Mouse (Mus musculus) forebrain, embryonic 14.5 days (tissue): ENCODE data around the gene Foxe1. TPM values are rescaled to one million over a fixed set of nuclear protein-coding genes. Genes with fewer than 3 reads are reported as not detected.
A peak's percentile ranks its signal among the peaks of the same experiment; 100 is the strongest.

ENCODE experiments used
- ATAC-seq: fragments of 200-750 bp; cut with Nextera tagmentation; 2 replicates; pipeline ENCODE4 v1.8.0; 2017; ENCODE audit warnings: mild to moderate bottlenecking, moderate library complexity
- DNase-seq: peaks from one replicate; pipeline ENCODE4 v3.0.0-alpha.2; 2015; ENCODE audit warnings: low spot score
- H3K27ac ChIP-seq: fragments of 300-500 bp; sonication (generic); 2 replicates; pipeline ENCODE4 v1.5.1; 2014; ENCODE audit warnings: low read depth, mild to moderate bottlenecking, control low read depth, low read length, moderate library complexity
- H3K27me3 ChIP-seq: fragments of 300-500 bp; sonication (generic); replicated peaks from 2 replicates; pipeline ENCODE4 v1.6.1; 2014; ENCODE audit warnings: low read length, control low read depth, mixed read lengths; ENCODE audit not compliant: control insufficient read depth, insufficient read depth
- H3K36me3 ChIP-seq: fragments of 300-500 bp; sonication (generic); 2 replicates; pipeline ENCODE4 v1.6.1; 2014; ENCODE audit warnings: low read length, control low read depth; ENCODE audit not compliant: control insufficient read depth, insufficient read depth
- H3K4me1 ChIP-seq: fragments of 300-500 bp; sonication (generic); 2 replicates; pipeline ENCODE4 v1.6.1; 2014; ENCODE audit warnings: antibody characterized with exemption, low read length, control low read depth; ENCODE audit not compliant: control insufficient read depth, insufficient read depth
- H3K4me2 ChIP-seq: fragments of 300-500 bp; sonication (generic); 2 replicates; pipeline ENCODE4 v1.6.1; 2014; ENCODE audit warnings: mild to moderate bottlenecking, control low read depth, low read length
- H3K4me3 ChIP-seq: fragments of 300-500 bp; sonication (generic); 2 replicates; pipeline ENCODE4 v1.5.1; 2014; ENCODE audit warnings: low read depth, low read length, control low read depth
- H3K9ac ChIP-seq: fragments of 300-500 bp; sonication (generic); 2 replicates; pipeline ENCODE4 v1.6.1; 2014; ENCODE audit warnings: mild to moderate bottlenecking, low read length, control low read depth, moderate library complexity
- H3K9me3 ChIP-seq: fragments of 300-500 bp; sonication (generic); replicated peaks from 2 replicates; pipeline ENCODE4 v1.6.1; 2016; ENCODE audit warnings: low read length, control low read depth, mixed read lengths; ENCODE audit not compliant: control insufficient read depth
- WGBS: fragments of 180-500 bp; shearing (Covaris S2); extraction: QIAGEN DNeasy Blood & Tissue Kit; methylation state at CpG from one replicate; pipeline ENCODE4 v1.1.7; 2014; 5-methylcytosine and 5-hydroxymethylcytosine counted together
- polyA plus RNA-seq: library from polyadenylated mRNA; unstranded; fragments of >200 nt; fragmentation: Nextera tagmentation; extraction: Ambion mirVana; gene quantifications from 2 replicates; pipeline ENCODE4 v1.2.1, GENCODE M21; 2014

Gene Foxe1
- not detected in 2 replicates for polyA plus RNA-seq

GRCm38 (mm10) chr4:46343596-46344260, at the start of gene Foxe1:
Gene Foxe1 (plus strand): TSS chr4:46343609.
- Histone ChIP-seq H3K27me3 (peaks cover 90% of the 10 kb centered on the region), H3K9me3 (no peaks in the 10 kb centered on the region), H3K36me3 (no peaks in the 10 kb centered on the region), H3K27ac (no peak within 1 kb of the TSS), H3K9ac (no peak within 1 kb of the TSS), H3K4me2 (peak within 1 kb of the TSS; percentile 46), H3K4me1 (no peaks in the 10 kb centered on the region), H3K4me3 (peak within 1 kb of the TSS; percentile 30)
- no peak for DNase-seq
- WGBS: under 1% methylated on average over 70 of the region's 70 CpGs
- no peak for ATAC-seq

DNA sequence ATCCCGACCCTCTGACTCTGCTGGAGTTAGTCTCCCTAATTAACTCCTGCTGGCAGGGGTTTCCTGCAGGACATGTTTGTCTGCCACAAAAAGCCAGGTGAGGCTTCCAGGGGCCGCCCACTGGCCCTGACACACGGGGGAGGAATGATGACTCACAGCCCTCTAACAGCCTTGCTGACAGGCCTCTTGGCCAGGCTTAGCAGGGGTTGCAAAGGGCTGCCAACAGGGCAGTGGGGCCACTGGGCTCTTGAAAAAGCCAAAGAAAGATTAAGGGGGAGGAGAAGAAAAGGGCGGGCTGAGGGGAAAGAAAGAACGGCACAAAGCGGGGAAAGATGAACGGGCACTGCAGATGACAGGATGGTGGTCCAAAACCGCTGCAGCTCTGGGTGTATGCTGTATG, 39.3 kb upstream of the Foxe1 start:
- no peak overlapping the region for H3K27ac ChIP-seq
- 2% methylated on average over 8 of the region's 8 CpGs for WGBS
- ATAC-seq (peak; percentile 16; the same call in 1 of the 2 replicates), DNase-seq (peak; percentile 19)
- peaks cover 3% of the 10 kb centered on the region; the same call in 1 of the 2 replicates for H3K27me3 ChIP-seq
- H3K9ac ChIP-seq: peak overlapping the region; percentile 35
- no peaks in the 10 kb centered on the region for H3K9me3 ChIP-seq
- H3K36me3 ChIP-seq: no peaks in the 10 kb centered on the region
- H3K4me1 ChIP-seq: peaks cover 6% of the 10 kb centered on the region
- H3K4me2 ChIP-seq: peak overlapping the region; percentile 74
- peak overlapping the region; percentile 70; the same call in 1 of the 2 replicates for H3K4me3 ChIP-seq

DNA sequence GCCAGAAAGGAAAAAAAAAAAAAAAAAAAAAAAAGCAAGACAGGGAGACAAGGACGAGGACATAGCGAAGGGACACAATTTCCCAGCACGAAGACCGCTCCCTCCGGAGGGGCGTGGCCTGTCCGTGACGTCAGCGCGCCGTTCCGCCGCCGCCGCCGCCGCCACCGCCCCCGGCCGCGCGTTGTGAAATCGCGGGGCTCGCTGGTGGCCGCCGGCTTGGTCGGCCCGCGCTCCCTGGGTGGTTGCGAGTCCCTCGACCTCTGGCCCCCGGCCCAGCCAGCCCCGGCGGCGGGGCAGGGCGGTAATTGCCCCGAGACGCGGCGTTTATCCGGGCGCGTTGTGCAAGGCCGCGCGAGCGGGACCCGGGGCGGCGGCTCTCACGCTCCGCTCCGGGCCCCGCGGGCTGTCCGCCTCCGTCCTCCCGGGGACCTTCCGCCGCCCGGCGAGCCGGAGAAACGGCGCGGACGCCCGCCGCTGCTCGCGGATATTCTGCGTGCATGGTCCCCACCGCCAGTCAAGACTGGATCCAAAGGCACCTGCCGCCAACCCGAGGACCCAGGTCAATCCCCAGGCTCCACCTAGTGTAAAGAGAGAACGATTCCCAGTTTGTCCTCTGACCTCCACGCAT, 38.5 kb upstream of the Foxe1 start:
- under 1% methylated on average over 66 of the region's 78 CpGs for WGBS
- Histone ChIP-seq H3K4me1 (peaks cover 6% of the 10 kb centered on the region), H3K4me2 (peak overlapping the region; percentile 74), H3K27ac (peak overlapping the region; percentile 65; the same call in 1 of the 2 replicates), H3K9ac (peak overlapping the region; percentile 87), H3K27me3 (peaks cover 6% of the 10 kb centered on the region; the same call in 1 of the 2 replicates), H3K4me3 (peak overlapping the region; percentile 70), H3K9me3 (no peaks in the 10 kb centered on the region), H3K36me3 (no peaks in the 10 kb centered on the region)
- ATAC-seq: peak; percentile 92
- DNase-seq: peak; percentile 79

DNA sequence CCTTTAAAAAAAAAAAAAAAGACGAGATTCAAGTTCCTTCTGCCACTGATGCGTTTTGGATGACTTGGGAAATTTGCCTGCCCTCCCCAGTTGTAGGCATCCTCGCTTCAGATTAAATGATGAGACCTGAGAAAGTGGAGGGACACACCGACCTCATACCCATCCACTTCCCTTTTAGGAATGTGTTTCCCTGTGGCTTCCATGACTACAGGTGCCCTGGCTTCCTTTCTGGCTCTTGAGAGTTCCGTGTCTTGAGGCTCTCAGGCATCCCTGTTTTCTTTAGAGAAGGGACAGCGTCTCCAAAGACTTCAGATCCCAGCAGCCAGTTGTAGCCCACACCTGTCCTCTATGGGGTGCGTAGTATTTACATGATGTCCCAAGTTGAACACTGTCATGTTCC, 38.0 kb upstream of the Foxe1 start:
- peak overlapping the region; percentile 74 for H3K4me2 ChIP-seq
- 15% methylated on average over 7 of the region's 7 CpGs for WGBS
- peaks cover 6% of the 10 kb centered on the region; the same call in 1 of the 2 replicates for H3K27me3 ChIP-seq
- H3K4me3 ChIP-seq: peak overlapping the region; percentile 70
- peak overlapping the region; percentile 87 for H3K9ac ChIP-seq
- H3K9me3 ChIP-seq: no peaks in the 10 kb centered on the region
- no peak for DNase-seq
- peaks cover 6% of the 10 kb centered on the region for H3K4me1 ChIP-seq
- 0 out of 2 replicates have a peak, but pooled peaks have one; percentile 3 for ATAC-seq
- H3K27ac ChIP-seq: no peak overlapping the region
- no peaks in the 10 kb centered on the region for H3K36me3 ChIP-seq

GRCm38 (mm10) chr4:46307341-46307740, 36.1 kb upstream of the Foxe1 start:
- ATAC-seq (no peak), DNase-seq (peak; percentile 60)
- no peak overlapping the region for H3K9ac ChIP-seq
- H3K4me3 ChIP-seq: no peak overlapping the region
- H3K36me3 ChIP-seq: no peaks in the 10 kb centered on the region
- no peak overlapping the region for H3K27ac ChIP-seq
- WGBS: 42% methylated on average over 9 of the region's 9 CpGs
- H3K27me3 ChIP-seq: peaks cover 13% of the 10 kb centered on the region; the same call in 1 of the 2 replicates
- peaks cover 6% of the 10 kb centered on the region for H3K4me1 ChIP-seq
- no peaks in the 10 kb centered on the region for H3K9me3 ChIP-seq
- 0 out of 2 replicates have a peak overlapping the region, but pooled peaks have one; percentile 12 for H3K4me2 ChIP-seq

GRCm38 (mm10) chr4:46307869-46308268, 35.5 kb upstream of the Foxe1 start:
- Histone ChIP-seq H3K27me3 (peaks cover 13% of the 10 kb centered on the region; the same call in 1 of the 2 replicates), H3K4me3 (no peak overlapping the region), H3K9ac (no peak overlapping the region), H3K27ac (no peak overlapping the region), H3K36me3 (no peaks in the 10 kb centered on the region), H3K4me1 (peaks cover 6% of the 10 kb centered on the region), H3K4me2 (no peak overlapping the region), H3K9me3 (no peaks in the 10 kb centered on the region)
- DNase-seq (no peak), ATAC-seq (no peak)
- 88% methylated on average over 7 of the region's 7 CpGs for WGBS

GRCm38 (mm10) chr4:46311631-46312030, 31.8 kb upstream of the Foxe1 start:
- ATAC-seq: no peak
- Histone ChIP-seq H3K36me3 (no peaks in the 10 kb centered on the region), H3K9ac (no peak overlapping the region), H3K9me3 (no peaks in the 10 kb centered on the region), H3K4me3 (no peak overlapping the region), H3K27ac (no peak overlapping the region), H3K4me2 (no peak overlapping the region), H3K27me3 (peaks cover 9% of the 10 kb centered on the region; the same call in 1 of the 2 replicates), H3K4me1 (no peaks in the 10 kb centered on the region)
- DNase-seq: no peak
- WGBS: 74% methylated on average over 2 of the region's 2 CpGs

GRCm38 (mm10) chr4:46321730-46322389, 21.5 kb upstream of the Foxe1 start:
- ATAC-seq (no peak), DNase-seq (no peak)
- Histone ChIP-seq H3K9ac (no peak overlapping the region), H3K27me3 (no peaks in the 10 kb centered on the region), H3K4me2 (no peak overlapping the region), H3K36me3 (no peaks in the 10 kb centered on the region), H3K27ac (no peak overlapping the region), H3K4me1 (no peaks in the 10 kb centered on the region), H3K9me3 (no peaks in the 10 kb centered on the region), H3K4me3 (no peak overlapping the region)
- 63% methylated on average over 13 of the region's 13 CpGs for WGBS
